Mouse (Mus musculus) heart, embryonic 14.5 days (tissue): ENCODE measurements at regions not wholly inside any gene's neighbourhood (a gene's known extent, or its start where the extent isn't known, plus 50 kb on each side); places are given as distances from the start of the nearest gene placed in this dataset.

ENCODE experiments used
- ATAC-seq: fragments of 200-750 bp; cut with Nextera tagmentation; 2 replicates; pipeline ENCODE4 v1.8.0; 2017; ENCODE audit warnings: low read depth, moderate TSS enrichment; ENCODE audit not compliant: insufficient number of reproducible peaks, insufficient read depth, low FRiP score
- H3K27ac ChIP-seq, 2 experiments: fragments of 200-500 bp in 1 of 2; fragments of 300-500 bp in 1 of 2; sonication (generic) in 1 of 2; replicated peaks in 1 of 2; 2 replicates each; pipeline ENCODE4 v1.5.1; 2012 to 2014; ENCODE audit warnings: low read depth in 2 of 2, low read length in 2 of 2, control low read depth in 1 of 2, mild to moderate bottlenecking in 1 of 2, mixed read lengths in 1 of 2; ENCODE audit not compliant: control insufficient read depth in 1 of 2, insufficient read depth in 1 of 2
- H3K27me3 ChIP-seq: fragments of 300-500 bp; sonication (generic); 2 replicates; pipeline ENCODE4 v1.6.1; 2014; ENCODE audit warnings: mild to moderate bottlenecking, low read length, control low read depth; ENCODE audit not compliant: control insufficient read depth, insufficient read depth
- H3K36me3 ChIP-seq: fragments of 300-500 bp; sonication (generic); 2 replicates; pipeline ENCODE4 v1.6.1; 2014; ENCODE audit warnings: mild to moderate bottlenecking, control low read depth, low read length, mixed read lengths; ENCODE audit not compliant: control insufficient read depth, insufficient read depth
- H3K4me1 ChIP-seq, 2 experiments: fragments of 200-500 bp in 1 of 2; fragments of 300-500 bp in 1 of 2; sonication (generic) in 1 of 2; 2 replicates each; pipeline ENCODE4 v1.6.1; 2012 to 2014; ENCODE audit warnings: low read length in 2 of 2, control low read depth in 1 of 2, mixed read lengths in 1 of 2; ENCODE audit not compliant: control insufficient read depth in 2 of 2, insufficient read depth in 2 of 2
- H3K4me2 ChIP-seq: fragments of 300-500 bp; sonication (generic); 2 replicates; pipeline ENCODE4 v1.6.1; 2014; ENCODE audit warnings: mild to moderate bottlenecking, low read length
- H3K4me3 ChIP-seq, 2 experiments: fragments of 200-500 bp in 1 of 2; fragments of 300-500 bp in 1 of 2; sonication (generic) in 1 of 2; 2 replicates each; pipeline ENCODE4 v1.5.1; 2012 to 2014; ENCODE audit warnings: low read length in 2 of 2, mild to moderate bottlenecking in 2 of 2, control low read depth in 1 of 2, low read depth in 1 of 2, moderate library complexity in 1 of 2; ENCODE audit not compliant: control insufficient read depth in 1 of 2, insufficient read depth in 1 of 2
- H3K9ac ChIP-seq: fragments of 300-500 bp; sonication (generic); 2 replicates; pipeline ENCODE4 v1.6.1; 2014; ENCODE audit warnings: mild to moderate bottlenecking, low read length
- H3K9me3 ChIP-seq: fragments of 300-500 bp; sonication (generic); 2 replicates; pipeline ENCODE4 v1.6.1; 2016; ENCODE audit warnings: low read length, control low read depth; ENCODE audit not compliant: control insufficient read depth
- WGBS: fragments of 180-500 bp; shearing (Covaris S2); extraction: QIAGEN DNeasy Blood & Tissue Kit; methylation state at CpG from one replicate; pipeline ENCODE4 v1.1.7; 2014; 5-methylcytosine and 5-hydroxymethylcytosine counted together

DNA sequence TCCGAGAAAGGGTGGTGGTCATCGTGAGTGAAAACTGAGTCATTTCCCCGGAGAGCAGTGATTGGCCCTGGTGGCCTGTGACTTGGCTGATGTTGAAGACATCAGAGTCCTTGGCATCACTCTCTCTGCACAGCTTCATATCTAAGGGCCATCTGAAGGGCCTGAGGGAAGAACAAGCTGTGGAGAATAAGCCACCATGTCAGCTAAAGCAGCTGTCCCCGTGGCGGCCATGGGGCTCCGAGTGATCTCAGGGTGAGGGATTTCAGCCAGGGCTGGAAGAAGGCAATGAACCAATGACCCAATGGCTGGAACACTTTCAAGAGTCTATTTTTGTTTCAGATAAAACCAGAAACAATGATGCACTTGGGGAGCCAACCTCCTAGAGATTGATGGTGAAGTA lies 62.2 kb downstream of the Ttc32 start:
- Histone ChIP-seq H3K9me3 (no peaks in the 10 kb centered on the region), H3K27ac (no peak overlapping the region), H3K4me3 (no peak overlapping the region), H3K36me3 (no peaks in the 10 kb centered on the region), H3K4me1 (peaks cover 0 to 2% of the 10 kb centered on the region in 2 experiments; a peak in 1 of 4 replicates), H3K4me2 (no peak overlapping the region), H3K9ac (no peak overlapping the region), H3K27me3 (no peaks in the 10 kb centered on the region)
- 67% methylated on average over 6 of the region's 6 CpGs for WGBS
- peak; percentile 56; the same call in 1 of the 2 replicates for ATAC-seq

DNA sequence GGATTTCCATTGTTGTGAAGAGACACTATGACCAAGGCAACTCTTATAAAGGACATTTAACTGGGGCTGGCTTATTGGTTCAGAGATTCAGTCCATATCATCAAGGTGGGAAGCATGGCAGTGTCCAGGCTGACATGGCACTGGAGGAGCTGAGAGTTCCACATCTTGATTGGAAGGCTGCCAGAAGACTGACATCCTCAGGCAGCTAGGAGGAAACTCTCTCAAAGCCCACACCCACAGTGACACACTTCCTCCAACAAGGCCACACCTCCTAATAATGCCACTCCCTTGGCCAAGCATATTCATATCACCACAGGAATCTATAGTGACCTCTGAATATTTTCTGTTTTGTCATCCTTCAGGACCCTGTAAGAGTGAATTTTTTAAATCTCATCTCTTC lies 65.3 kb downstream of the Ttc32 start:
- Histone ChIP-seq H3K27me3 (no peaks in the 10 kb centered on the region), H3K27ac (no peak overlapping the region), H3K36me3 (no peaks in the 10 kb centered on the region), H3K4me1 (peaks cover 0 to 2% of the 10 kb centered on the region in 2 experiments; a peak in 1 of 4 replicates), H3K9ac (no peak overlapping the region), H3K4me3 (no peak overlapping the region), H3K4me2 (no peak overlapping the region), H3K9me3 (no peaks in the 10 kb centered on the region)
- ATAC-seq = no peak

DNA sequence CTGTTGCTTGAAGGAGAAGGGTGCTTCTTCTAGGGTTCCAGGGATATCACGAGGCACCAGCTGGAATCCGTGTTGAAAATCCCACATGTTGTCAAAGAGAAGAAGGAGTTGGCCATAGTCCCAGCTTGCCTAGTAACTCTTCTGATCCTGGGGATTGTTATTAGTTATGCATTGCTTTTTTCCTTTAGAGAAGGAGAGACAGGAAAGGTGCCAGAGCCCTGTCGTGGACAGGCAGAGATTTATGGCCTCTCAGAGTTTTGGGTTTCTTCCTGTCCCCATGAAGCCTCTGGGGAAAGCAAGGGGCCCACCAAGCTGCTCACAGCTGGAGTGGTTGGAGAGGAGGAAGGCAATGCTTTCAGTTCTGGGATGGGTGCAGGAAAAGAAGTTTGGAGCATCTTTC lies 76.6 kb downstream of the Ttc32 start:
- WGBS = 44% methylated on average over 3 of the region's 3 CpGs
- Histone ChIP-seq H3K27me3 (no peaks in the 10 kb centered on the region), H3K36me3 (no peaks in the 10 kb centered on the region), H3K27ac (no peak overlapping the region), H3K4me1 (no peaks in the 10 kb centered on the region), H3K4me3 (no peak overlapping the region), H3K9me3 (no peaks in the 10 kb centered on the region), H3K4me2 (no peak overlapping the region), H3K9ac (no peak overlapping the region)
- no peak for ATAC-seq

DNA sequence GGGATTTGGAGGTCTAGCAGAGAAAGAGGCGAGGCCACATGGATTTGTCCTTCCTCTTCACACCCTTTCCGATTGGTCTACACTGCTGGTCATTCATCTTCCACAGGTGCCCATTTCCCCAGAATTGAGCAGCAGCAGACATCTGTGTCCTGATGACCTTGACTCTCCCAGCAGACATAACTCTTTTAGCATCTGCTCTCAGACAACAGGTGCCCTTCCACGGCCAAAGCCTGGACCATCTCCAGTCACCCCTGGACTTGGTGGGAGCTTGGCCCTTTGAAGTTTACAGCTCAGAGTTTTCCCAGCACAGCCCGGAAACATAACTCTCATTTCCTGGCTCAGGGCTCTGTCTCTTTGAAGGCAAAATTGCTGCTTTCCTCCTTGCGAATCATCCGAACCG lies 80.0 kb downstream of the Ttc32 start:
- 67% methylated on average over 7 of the region's 7 CpGs for WGBS
- no peak overlapping the region for H3K4me2 ChIP-seq

DNA sequence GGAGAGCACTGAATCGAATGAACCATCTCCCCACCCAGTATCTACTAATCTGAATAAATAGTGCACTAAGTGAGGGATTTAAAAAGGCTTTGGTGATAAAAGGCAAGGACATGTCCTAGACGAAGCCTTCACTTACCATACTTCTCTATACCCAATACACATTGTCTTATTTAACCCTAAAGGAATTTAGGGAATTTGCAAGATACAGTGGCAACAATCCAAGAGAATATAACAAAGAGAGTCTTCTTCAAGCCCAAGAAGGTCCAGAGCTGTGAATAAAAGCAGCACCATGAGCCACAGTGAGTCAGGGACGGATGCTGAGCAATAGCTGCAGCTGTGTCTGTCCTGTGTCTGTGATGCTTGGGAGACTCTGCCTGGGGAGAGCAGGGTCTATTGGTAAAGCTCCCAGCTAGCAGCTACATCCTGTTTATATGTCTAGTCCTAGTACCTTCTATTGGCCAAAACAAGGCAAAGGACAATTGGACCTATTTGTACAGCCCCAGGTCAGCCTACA lies 82.4 kb downstream of the Ttc32 start:
- Histone ChIP-seq H3K9me3 (no peaks in the 10 kb centered on the region; the same call in 1 of the 2 replicates), H3K36me3 (no peaks in the 10 kb centered on the region), H3K27ac (no peak overlapping the region), H3K27me3 (no peaks in the 10 kb centered on the region), H3K4me2 (no peak overlapping the region), H3K9ac (no peak overlapping the region), H3K4me3 (no peak overlapping the region), H3K4me1 (no peaks in the 10 kb centered on the region)
- ATAC-seq = no peak
- WGBS = 53% methylated on average over 3 of the region's 3 CpGs

More for the DNA sequence above, 80.0 kb downstream of the Ttc32 start:
- Histone ChIP-seq H3K4me1 (no peaks in the 10 kb centered on the region), H3K27me3 (no peaks in the 10 kb centered on the region), H3K36me3 (no peaks in the 10 kb centered on the region), H3K27ac (no peak overlapping the region), H3K9me3 (no peaks in the 10 kb centered on the region), H3K9ac (no peak overlapping the region), H3K4me3 (no peak overlapping the region)
- no peak for ATAC-seq

DNA sequence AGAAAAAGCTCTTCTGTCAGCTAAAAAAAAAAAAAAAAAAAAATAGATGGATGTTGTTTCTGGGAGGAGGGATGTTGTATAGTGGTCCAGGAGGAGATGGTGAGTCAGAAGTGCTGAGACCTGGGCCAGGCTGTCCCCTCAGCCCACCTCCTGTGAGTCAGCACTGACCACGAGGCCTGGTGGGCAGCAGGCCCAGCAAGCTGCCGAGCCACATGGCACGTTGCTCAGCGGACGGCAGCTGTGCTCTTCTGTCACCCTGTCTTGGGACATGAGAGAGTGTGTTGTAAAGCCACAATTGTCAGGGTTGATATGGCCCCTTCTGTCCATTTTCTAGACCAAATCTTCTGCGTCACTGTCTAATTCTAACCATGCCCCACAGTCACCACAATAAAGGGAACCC lies 83.9 kb downstream of the Ttc32 start:
- Histone ChIP-seq H3K36me3 (no peaks in the 10 kb centered on the region), H3K4me2 (no peak overlapping the region), H3K9me3 (no peaks in the 10 kb centered on the region; the same call in 1 of the 2 replicates), H3K4me1 (no peaks in the 10 kb centered on the region), H3K9ac (no peak overlapping the region), H3K27ac (no peak overlapping the region), H3K4me3 (no peak overlapping the region), H3K27me3 (no peaks in the 10 kb centered on the region)
- no peak for ATAC-seq
- WGBS = 65% methylated on average over 6 of the region's 6 CpGs

DNA sequence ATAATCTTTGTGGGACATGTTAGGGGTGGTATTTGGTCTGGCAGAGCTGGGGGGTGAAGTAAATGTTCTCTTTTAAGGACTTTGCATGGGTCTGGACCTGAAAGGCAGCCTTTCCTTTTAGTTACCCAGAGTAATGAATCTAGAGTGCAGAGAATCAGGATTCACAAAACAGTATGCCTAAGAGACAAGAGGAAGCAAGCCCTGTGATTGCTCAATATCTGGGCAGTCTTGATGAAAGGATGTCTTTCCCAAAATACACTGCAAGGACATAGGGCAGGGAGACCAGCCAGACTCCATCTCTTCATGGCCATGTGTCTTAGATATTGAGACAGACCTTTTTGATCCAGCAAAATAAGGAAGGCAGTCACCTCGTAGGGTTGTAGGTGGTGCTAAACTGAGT lies 84.3 kb downstream of the Ttc32 start:
- Histone ChIP-seq H3K4me1 (no peaks in the 10 kb centered on the region), H3K27me3 (no peaks in the 10 kb centered on the region)

DNA sequence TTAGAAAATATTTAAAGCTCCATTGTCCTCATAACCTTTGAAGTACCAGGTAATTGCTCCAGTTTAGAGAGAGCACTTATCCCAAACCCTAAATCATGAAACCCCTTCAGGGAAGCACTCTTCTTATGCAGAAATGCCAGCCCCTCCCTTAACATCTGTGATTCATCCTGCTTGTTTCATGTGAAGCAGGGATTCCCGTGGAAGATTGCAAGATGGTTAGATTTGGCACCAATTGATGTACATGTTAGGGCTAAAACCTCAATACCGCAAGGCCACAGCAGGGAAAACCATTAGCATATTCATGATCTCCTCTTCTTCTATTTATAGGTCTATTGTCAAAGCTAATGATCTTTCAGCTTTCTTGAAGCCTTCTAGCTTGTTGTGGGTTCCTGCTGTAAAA lies 88.8 kb downstream of the Ttc32 start:
- Histone ChIP-seq H3K4me3 (no peak overlapping the region), H3K9ac (no peak overlapping the region), H3K27me3 (no peaks in the 10 kb centered on the region), H3K4me2 (no peak overlapping the region), H3K27ac (no peak overlapping the region), H3K9me3 (no peaks in the 10 kb centered on the region; the same call in 1 of the 2 replicates), H3K36me3 (no peaks in the 10 kb centered on the region), H3K4me1 (no peaks in the 10 kb centered on the region)
- WGBS = 64% methylated on average over 2 of the region's 2 CpGs
- no peak for ATAC-seq

More for the DNA sequence above, 84.3 kb downstream of the Ttc32 start:
- H3K9me3 ChIP-seq = no peaks in the 10 kb centered on the region; the same call in 1 of the 2 replicates
- no peak overlapping the region for H3K4me3 ChIP-seq
- WGBS = 52% methylated on average over 1 of the region's 1 CpGs
- H3K27ac ChIP-seq = no peak overlapping the region
- H3K9ac ChIP-seq = no peak overlapping the region
- no peaks in the 10 kb centered on the region for H3K36me3 ChIP-seq
- no peak overlapping the region for H3K4me2 ChIP-seq
- no peak for ATAC-seq
